Mouse (Mus musculus): Measurements from ENCODE around the gene Smg7. TPM values are rescaled to one million over a fixed set of nuclear protein-coding genes. Genes with fewer than 3 reads are reported as not detected.
A peak's percentile ranks its signal among the peaks of the same experiment; 100 is the strongest.

Gene Smg7
- total RNA-seq, 2 experiments from 2014 or later, result 44.7 to 51.1 TPM

DNA sequence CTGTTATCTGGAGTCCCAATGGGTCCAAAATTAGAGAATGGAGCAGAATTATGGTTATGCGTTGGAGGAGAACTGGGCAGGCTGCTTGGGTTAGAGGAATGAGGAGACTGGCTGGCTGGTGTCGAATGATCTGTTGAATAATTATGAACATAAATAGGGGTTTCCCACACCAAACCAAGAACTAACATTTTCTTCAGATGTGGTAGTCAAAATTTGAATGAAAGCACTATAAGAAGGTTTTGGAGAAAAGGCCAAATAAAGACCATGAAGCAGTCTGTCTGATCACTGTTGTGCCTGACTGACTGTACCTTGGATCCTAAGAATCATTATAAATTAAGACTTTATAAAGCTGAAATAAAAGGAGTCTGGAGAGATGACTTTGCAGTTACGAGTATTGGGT lies 62.1 kb downstream of the Smg7 start:
- DNase-seq, result no peak

DNA sequence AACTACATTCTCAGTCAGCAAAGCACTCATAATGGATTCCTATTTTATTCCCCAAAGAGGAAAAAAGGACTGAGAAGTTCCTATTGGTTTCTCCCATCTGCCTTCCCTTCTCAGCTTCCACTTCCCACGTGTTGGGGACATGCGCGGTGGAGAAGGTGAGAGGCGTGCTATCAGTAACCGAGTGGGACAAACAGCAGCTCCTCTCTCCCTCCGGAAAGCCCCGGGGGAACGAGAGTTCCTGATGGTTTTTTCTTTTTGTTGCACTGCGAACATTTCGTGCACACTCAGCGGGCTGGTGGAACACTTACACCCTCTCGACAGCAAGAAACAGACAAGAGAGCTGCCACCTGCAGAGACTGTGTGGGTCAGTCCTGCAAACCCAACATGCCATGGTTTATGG lies 63.6 kb downstream of the Smg7 start:
- no peak for DNase-seq

DNA sequence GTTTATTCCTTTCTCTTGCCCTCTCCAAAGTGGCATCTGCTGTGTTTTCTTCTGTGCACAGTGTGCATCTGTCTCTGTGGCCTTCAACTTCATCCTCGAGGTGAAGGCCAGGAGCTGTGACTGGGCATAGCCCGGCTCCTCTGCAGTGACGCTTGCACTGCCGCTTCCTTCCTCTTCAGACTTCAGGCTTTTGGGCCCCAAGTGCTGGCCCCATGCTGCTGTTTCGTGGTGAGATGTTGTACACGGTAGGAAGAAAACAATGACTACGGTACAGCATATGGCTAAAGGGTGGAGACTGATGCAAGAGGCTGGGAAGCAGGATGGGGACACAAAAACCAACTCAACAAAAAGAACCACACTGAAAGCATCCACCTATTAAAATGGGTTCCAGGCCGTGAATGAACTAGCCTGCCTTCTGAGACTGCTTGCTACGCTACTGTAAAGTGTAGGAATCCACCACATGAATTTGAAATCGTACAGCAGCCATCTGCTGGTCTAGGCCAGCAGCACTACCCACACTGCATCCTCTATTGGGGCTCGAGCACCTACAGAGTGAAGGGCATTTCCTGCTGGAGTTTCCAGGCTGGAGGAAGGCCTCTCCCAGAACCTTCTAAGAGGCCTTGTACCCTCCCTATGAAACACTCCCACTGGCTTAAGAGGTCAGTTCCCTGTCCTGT lies 64.3 kb downstream of the Smg7 start:
- DNase-seq, result no peak

DNA sequence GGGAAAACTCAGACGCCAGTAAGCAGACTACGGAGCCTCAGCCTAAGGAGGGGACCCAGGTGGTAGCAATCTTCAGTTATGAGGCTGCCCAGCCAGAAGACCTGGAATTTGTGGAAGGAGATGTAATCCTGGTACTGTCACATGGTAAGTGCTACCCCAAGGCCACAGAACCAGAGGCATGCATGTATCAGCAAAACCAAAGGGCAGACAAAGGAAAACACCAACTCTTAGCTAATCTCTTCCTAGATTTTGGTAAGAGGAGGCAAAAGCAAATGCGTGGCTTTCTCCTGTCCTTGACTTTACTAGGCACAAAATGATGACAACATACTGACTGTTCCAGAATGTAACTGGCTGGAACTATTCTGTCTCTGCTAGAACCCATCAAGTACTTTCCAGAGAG lies 67.4 kb downstream of the Smg7 start:
- DNase-seq, result no peak

DNA sequence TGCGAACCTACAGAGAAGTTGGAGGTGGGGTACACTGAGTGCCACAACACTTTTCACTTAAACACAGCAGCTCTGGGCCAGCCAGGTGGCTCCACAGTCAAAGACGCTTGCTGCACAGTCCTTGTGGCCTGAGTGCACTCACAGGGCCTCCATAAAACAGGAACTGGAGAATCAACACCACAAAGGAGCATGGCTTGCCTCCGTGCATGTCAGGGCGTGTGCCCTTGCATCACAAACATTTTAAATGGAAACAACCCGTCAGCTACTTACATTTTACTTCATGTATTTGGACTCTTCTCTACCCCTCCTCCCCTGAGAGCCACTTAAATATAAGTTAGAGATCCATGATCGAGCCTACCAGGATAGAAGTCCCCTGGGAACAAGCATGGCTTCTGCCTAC lies 70.1 kb downstream of the Smg7 start:
- DNase-seq, result no peak

- no peak for DNase-seq
These were observed 70.8 kb downstream of the Smg7 start for GRCm38 (mm10) chr1:152831619-152832018.

DNA sequence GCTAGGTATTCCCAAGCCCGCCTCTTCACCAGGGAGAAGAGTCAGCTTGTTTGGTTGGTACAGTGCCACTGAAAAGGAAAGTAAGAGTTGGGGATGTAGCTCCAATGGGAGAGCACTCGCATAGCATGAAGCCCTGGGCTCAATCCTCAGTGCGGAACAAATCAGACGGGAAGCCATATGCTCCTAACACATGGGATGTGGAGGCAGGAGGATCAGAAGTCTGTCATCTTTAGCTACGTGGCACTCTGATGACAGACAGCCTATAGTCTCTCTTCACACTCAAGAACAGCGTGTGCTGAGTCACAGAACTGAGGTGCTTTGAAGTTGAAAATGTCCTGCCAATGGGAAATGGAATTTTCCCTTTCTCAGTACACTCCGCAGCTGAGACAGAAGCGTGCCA lies 71.4 kb downstream of the Smg7 start:
- no peak for DNase-seq

- no peak for DNase-seq
These were observed 72.4 kb downstream of the Smg7 start for GRCm38 (mm10) chr1:152830054-152830453.

DNA sequence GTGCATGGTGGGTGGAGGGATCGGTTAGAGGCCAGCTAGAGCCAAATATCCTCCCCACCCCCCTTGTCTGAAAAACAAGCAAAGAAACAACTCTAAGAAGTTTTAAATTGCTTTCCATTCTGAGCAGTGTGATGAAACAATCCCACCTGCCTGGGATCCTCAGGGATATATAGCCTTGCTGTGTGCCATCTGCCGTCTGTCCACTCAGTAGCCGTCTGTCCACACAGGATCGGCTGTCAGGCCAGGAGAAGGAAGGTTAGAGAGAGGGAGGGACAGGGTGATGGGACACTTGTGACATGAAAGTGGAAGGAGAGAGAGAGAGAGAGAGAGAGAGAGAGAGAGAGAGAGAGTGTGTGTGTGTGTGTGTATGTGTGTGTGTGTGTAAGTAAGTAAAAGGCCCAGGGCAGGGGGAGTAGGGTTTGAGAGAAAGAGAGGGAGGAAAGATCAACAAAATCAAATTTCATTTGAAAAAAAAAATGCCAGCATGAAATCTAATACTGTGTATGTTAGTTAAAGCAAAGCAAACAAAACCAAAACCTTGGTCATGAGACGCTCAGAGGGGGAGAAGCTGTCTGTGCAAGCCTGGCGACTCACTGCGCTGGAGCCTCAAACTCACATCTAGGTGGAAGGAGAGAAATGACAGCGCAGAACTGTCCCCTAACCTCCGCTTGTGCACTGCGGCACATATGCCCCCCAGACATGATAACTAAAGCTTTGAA lies 73.7 kb downstream of the Smg7 start:
- DNase-seq, result no peak

DNA sequence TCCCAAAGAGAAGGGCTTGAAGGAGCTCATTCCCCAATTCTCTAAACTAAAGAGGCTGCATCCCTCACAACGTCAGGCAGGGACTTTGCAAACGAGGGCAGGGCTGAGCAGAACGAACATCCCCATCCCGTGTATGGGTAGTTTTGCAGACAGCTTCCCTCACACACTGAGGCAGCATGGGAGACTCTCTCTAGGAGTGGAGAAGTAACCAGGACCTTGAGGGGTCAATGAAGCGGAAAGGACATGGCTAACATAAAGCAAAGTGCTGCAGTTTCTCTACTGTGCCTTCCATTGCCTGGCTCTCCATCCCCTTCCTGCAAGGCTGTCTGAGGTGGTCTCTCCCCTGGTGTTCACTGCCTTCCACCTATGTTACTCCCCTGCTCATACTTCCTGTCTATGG lies 74.3 kb downstream of the Smg7 start:
- DNase-seq, result no peak

GRCm38 (mm10) chr1:152826446-152826845 lies 76.0 kb downstream of the Smg7 start:
- DNase-seq, result peak; percentile 34

- DNase-seq, result no peak
These were observed 78.2 kb downstream of the Smg7 start for GRCm38 (mm10) chr1:152824206-152824605.

GRCm38 (mm10) chr1:152821746-152822145 lies 80.7 kb downstream of the Smg7 start:
- no peak for DNase-seq

GRCm38 (mm10) chr1:152820911-152821695 lies 81.3 kb downstream of the Smg7 start:
- DNase-seq, result no peak

DNA sequence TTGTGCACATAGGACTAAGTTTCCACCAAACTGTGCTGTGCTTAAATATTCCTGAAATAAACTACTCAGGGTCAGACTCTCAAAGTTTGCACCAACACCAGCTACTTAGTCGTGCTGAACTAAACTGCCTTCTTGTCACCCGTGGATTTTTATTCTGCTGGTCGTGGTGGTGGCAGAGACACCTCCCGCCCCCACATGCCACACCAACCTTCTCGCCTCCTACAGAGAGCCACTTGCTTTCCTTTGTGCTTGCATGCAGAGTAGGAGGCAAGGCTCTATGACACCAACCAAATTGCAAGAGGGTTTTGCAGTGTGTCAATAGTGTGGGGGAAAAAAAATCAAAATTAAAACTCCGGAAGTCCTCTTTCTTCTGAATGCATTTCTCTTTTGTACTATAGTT lies 82.9 kb downstream of the Smg7 start:
- DNase-seq, result no peak

DNA sequence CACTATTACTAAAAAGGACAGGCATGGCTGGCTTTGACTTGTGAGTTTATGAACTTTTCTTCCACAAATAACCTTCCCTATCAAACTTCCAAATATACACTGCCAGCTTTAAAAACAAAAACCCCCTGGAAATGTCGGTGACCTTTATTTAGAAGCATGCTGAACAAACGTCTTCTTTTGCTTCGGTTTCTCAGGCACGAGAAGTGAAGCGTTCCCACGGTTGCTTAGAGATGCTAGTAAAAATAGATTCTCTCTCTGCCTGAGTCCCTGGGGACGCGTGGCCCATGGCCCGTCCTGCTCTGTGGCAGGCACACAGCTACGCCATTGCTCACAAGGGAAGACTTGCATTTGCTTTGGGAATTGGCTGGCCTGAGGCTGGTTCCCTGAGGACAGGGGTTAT lies 84.7 kb downstream of the Smg7 start:
- peak; percentile 74 for DNase-seq

GRCm38 (mm10) chr1:152817027-152817769 lies 85.2 kb downstream of the Smg7 start:
- DNase-seq, result no peak

- peak; percentile 59 for DNase-seq
These were observed 87.2 kb downstream of the Smg7 start for GRCm38 (mm10) chr1:152815265-152815701.

DNA sequence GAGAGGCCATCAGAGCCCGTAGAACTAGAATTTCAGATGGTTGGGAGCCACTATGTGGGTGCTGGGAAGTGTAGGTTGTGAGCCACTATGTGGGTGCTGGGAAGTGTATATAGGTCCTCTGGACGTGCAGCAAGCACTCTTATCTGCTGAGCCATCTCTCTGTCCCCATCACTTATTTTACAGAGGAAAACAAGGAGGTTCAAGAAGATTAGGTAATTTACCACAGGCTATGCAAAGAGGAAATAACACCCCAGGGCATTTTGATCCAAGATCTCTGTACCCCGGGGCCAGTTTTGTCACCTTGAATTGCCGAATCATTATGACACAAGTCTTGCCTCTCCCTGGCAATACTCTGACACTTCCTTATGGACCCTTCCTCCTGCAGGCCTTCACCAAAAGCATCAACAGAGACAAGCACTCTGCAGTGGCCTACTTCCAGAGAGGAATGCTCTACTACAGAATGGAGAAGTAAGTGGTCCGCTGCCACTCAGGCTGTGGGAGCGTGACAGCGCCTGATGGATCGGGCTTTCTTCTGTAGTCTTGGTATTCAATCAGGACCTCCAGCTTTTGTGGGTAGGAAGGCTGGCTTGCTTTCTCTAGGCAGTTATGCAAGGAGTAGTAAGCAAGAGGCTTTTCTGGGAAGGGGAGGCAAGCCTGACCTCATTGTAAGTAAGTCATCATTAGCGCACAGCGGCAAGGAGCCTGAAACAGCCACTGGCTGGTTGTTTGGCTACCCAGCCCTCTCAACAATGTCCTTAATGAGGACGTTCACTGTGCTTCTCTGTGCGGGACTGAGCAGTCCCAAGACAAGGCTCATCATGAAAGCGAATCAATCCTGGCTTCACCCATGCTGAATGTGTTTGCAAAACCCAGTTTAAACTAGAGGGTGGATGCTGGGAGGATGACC lies 91.7 kb downstream of the Smg7 start:
- DNase-seq, result no peak

GRCm38 (mm10) chr1:152809541-152810252 lies 92.7 kb downstream of the Smg7 start:
- DNase-seq, result no peak

- DNase-seq, result no peak
These were observed 94.1 kb downstream of the Smg7 start for GRCm38 (mm10) chr1:152808392-152808680.
